Mouse (Mus musculus): ENCODE measurements around the gene Radil. TPM values are rescaled to one million over a fixed set of nuclear protein-coding genes. Genes with fewer than 3 reads are reported as not detected.

Radil gene
- polyA plus RNA-seq, 1 experiment from 2014 or later, result 5.1 TPM

- Histone ChIP-seq H3K4me1 (peaks cover 67% of the 10 kb centered on the region), H3K27ac (replicated peaks) (no peak overlapping the region; the same call in 1 of the 2 replicates), H3K36me3 (replicated peaks) (peaks cover 52% of the 10 kb centered on the region), H3K4me3 (no peak overlapping the region), H3K27me3 (replicated peaks; ENCODE audit: low read depth, poor library complexity, severe bottlenecking) (0 out of 2 replicates have a peak, but pooled peaks cover 3% of the 10 kb centered on the region), H3K9me3 (no peaks in the 10 kb centered on the region)
- 88% methylated on average over 16 of the region's 16 CpGs for WGBS
- DNase-seq (ENCODE audit: low spot score), result no peak
Observed at GRCm38 (mm10) chr5:142438380-142438938, 112.4 kb downstream of the Radil start.

GRCm38 (mm10) chr5:142435736-142436135, 115.2 kb downstream of the Radil start:
- no peak for DNase-seq (ENCODE audit: low spot score)
- 95% methylated on average over 15 of the region's 15 CpGs for WGBS
- H3K4me1 ChIP-seq, result peaks cover 69% of the 10 kb centered on the region

More at GRCm38 (mm10) chr5:142435736-142436135, 115.2 kb downstream of the Radil start:
- no peaks in the 10 kb centered on the region for H3K27me3 ChIP-seq (replicated peaks; ENCODE audit: low read depth, poor library complexity, severe bottlenecking)
- H3K4me3 ChIP-seq, result no peak overlapping the region
- no peak overlapping the region for H3K27ac ChIP-seq (replicated peaks)
- H3K9me3 ChIP-seq, result no peaks in the 10 kb centered on the region
- peaks cover 59% of the 10 kb centered on the region for H3K36me3 ChIP-seq (replicated peaks)

Other genes with a start within 250 kb of the Radil start
- 4.8 and 5.1 TPM in 2 replicates for gene Foxk1, start 149.6 kb downstream of the Radil start, polyA plus RNA-seq (2016; fragmentation: Nextera tagmentation; extraction: Ambion mirVana)
- gene Ap5z1, start 87.2 kb downstream of the Radil start, polyA plus RNA-seq (2016; fragmentation: Nextera tagmentation; extraction: Ambion mirVana), result 14.1 and 14.8 TPM in 2 replicates
- gene Papolb, start 21.0 kb downstream of the Radil start, polyA plus RNA-seq (2016; fragmentation: Nextera tagmentation; extraction: Ambion mirVana), result 0.05 and 0.20 TPM in 2 replicates
- 1.8 and 2.9 TPM in 2 replicates for gene Mmd2, start 57.7 kb upstream of the Radil start, polyA plus RNA-seq (2016; fragmentation: Nextera tagmentation; extraction: Ambion mirVana)
- gene Wipi2, start 76.6 kb upstream of the Radil start, polyA plus RNA-seq (2016; fragmentation: Nextera tagmentation; extraction: Ambion mirVana), result 66.4 and 68.0 TPM in 2 replicates
- 18.1 and 19.6 TPM in 2 replicates for gene Slc29a4, start 141.4 kb upstream of the Radil start, polyA plus RNA-seq (2016; fragmentation: Nextera tagmentation; extraction: Ambion mirVana)